In the genomic region with DNA sequence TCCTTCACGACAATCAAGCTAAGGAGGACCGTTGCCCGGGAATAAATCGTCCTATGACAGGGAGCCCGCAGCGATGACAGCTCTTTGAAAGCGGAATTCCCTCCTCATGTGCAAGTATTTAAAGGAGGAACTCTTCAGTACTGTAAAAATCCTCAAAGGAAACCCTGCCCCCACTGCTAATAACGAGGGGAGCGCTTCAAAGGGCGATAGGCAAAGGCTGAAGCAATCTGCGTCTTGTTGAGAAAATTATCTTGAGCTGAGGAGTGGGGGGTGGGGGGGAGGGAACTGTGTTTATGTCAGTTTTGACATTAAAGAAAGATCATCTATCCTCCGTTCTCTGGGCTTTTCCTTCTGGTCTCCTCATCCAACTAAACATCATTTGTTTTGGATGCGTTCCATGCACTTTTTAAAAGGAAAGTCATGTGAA, we compare ENCODE assay signal across 9 mouse cellular contexts.
DNase-seq lines count a peak whose midpoint lies in the region; ATAC-seq and TF ChIP-seq lines count a peak whose summit lies in the region.
"Had no signal": no experiment of that assay in that cellular context is flagged by ENCODE, and none has a peak within 500 bp of the region (broad histone marks: within the 10 kb centered on the region; RNA-seq: fewer than 3 reads in every experiment).

No protein-coding gene starts in this region.

- peak overlapping the region; percentile 3 for H3K4me2 ChIP-seq in kidney, embryonic 14.5 days (replicated peaks; ENCODE audit: low read depth, low read length)
- H3K4me2 ChIP-seq in embryonic facial prominence, embryonic 12.5 days (replicated peaks), result peak overlapping the region; percentile 34
- H3K4me2 ChIP-seq in intestine, embryonic 14.5 days (ENCODE audit: low read length), result peak overlapping the region; percentile 35; the same call in 1 of the 2 replicates

- no peaks in the 10 kb centered on the region for H3K9me3 ChIP-seq in kidney, embryonic 14.5 days (ENCODE audit: control insufficient read depth, low read length)
- H3K9me3 ChIP-seq in embryonic facial prominence, embryonic 12.5 days, result no peaks in the 10 kb centered on the region
- H3K9me3 ChIP-seq in intestine, embryonic 14.5 days (ENCODE audit: control insufficient read depth, low read length), result no peaks in the 10 kb centered on the region

- peak overlapping the region; percentile 60; the same call in 1 of the 2 replicates for H3K27ac ChIP-seq in kidney, embryonic 14.5 days (ENCODE audit: low read depth, low read length)
- H3K27ac ChIP-seq in kidney, adult 2 months (ENCODE audit: insufficient read depth, low read depth, low read length), result no peak overlapping the region
- H3K27ac ChIP-seq in embryonic facial prominence, embryonic 12.5 days, result peak overlapping the region; percentile 2; the same call in 1 of the 2 replicates
- H3K27ac ChIP-seq in intestine, embryonic 14.5 days (ENCODE audit: low read depth), result peak overlapping the region; percentile 16; the same call in 1 of the 2 replicates

- TF ChIP-seq CTCF in kidney, adult 2 months (conservative IDR thresholded peaks at IDR 0.05; ENCODE audit: insufficient read depth, insufficient read length, low read depth, low read length), result no peak

- no peaks in the 10 kb centered on the region for H3K27me3 ChIP-seq in kidney, embryonic 14.5 days (ENCODE audit: control insufficient read depth, insufficient read depth, low read length)
- H3K27me3 ChIP-seq in kidney, adult 2 months (replicated peaks; ENCODE audit: control insufficient read depth, insufficient read depth, low read length), result no peaks in the 10 kb centered on the region
- no peaks in the 10 kb centered on the region for H3K27me3 ChIP-seq in embryonic facial prominence, embryonic 12.5 days
- no peaks in the 10 kb centered on the region for H3K27me3 ChIP-seq in intestine, embryonic 14.5 days (replicated peaks; ENCODE audit: control insufficient read depth, insufficient read depth, low read length)

- no peak overlapping the region for H3K9ac ChIP-seq in kidney, embryonic 14.5 days (ENCODE audit: low read depth, low read length)
- H3K9ac ChIP-seq in embryonic facial prominence, embryonic 12.5 days, result no peak overlapping the region
- H3K9ac ChIP-seq in intestine, embryonic 14.5 days (ENCODE audit: low read length), result no peak overlapping the region

- WGBS in kidney, embryonic 14.5 days, result 12% methylated on average over 13 of the region's 13 CpGs
- WGBS in kidney, adult 2 months, result 25% methylated on average over 13 of the region's 13 CpGs
- 19% methylated on average over 13 of the region's 13 CpGs for WGBS in embryonic facial prominence, embryonic 12.5 days
- WGBS in intestine, embryonic 14.5 days, result 10% methylated on average over 13 of the region's 13 CpGs

- no peak for TF ChIP-seq POLR2A in kidney, adult 2 months (IDR thresholded peaks at IDR 0.05; ENCODE audit: low read depth, low read length)

- DNase-seq in kidney, adult 2 months, result no peak
- DNase-seq in intestine, embryonic 14.5 days (ENCODE audit: low spot score), result no peak
- DNase-seq in neural tube, embryonic 10.5 days (ENCODE audit: extremely low spot score, low spot score), result peak; percentile 34
- no peak for DNase-seq in testis, postnatal 10 days (ENCODE audit: low spot score)
- no peak for DNase-seq in urinary bladder, postnatal 25 days (ENCODE audit: low spot score)
- DNase-seq: thymus, postnatal 25 days had no signal

- peaks cover 3% of the 10 kb centered on the region for H3K4me1 ChIP-seq in kidney, embryonic 14.5 days (ENCODE audit: control insufficient read depth, insufficient read depth, low read length)
- H3K4me1 ChIP-seq in kidney, adult 2 months (ENCODE audit: control insufficient read depth, insufficient read depth, low read length), result no peaks in the 10 kb centered on the region
- H3K4me1 ChIP-seq in embryonic facial prominence, embryonic 12.5 days, result peaks cover 6% of the 10 kb centered on the region; the same call in 1 of the 2 replicates
- H3K4me1 ChIP-seq in intestine, embryonic 14.5 days (replicated peaks; ENCODE audit: control insufficient read depth, insufficient read depth, low read length), result peaks cover 22% of the 10 kb centered on the region

- ATAC-seq in kidney, embryonic 14.5 days (ENCODE audit: low FRiP score, low TSS enrichment), result peak; percentile 49; the same call in 1 of the 2 replicates
- ATAC-seq in embryonic facial prominence, embryonic 12.5 days (ENCODE audit: insufficient number of reproducible peaks, insufficient read depth, low FRiP score, low TSS enrichment), result no peak
- no peak for ATAC-seq in intestine, embryonic 14.5 days (replicated peaks; ENCODE audit: low FRiP score, low TSS enrichment, low read depth)

- no peaks in the 10 kb centered on the region for H3K36me3 ChIP-seq in kidney, embryonic 14.5 days (ENCODE audit: control insufficient read depth, insufficient read depth, low read length)
- H3K36me3 ChIP-seq in kidney, adult 2 months (ENCODE audit: control insufficient read depth, insufficient read depth, low read length), result no peaks in the 10 kb centered on the region
- H3K36me3 ChIP-seq in embryonic facial prominence, embryonic 12.5 days, result no peaks in the 10 kb centered on the region
- H3K36me3 ChIP-seq in intestine, embryonic 14.5 days (ENCODE audit: control insufficient read depth, insufficient read depth, low read length), result no peaks in the 10 kb centered on the region
- H3K36me3 ChIP-seq: G1E had no signal

- no peak overlapping the region for H3K4me3 ChIP-seq in kidney, embryonic 14.5 days (ENCODE audit: low read length)
- H3K4me3 ChIP-seq in kidney, adult 2 months (ENCODE audit: insufficient read depth, low read depth, low read length), result no peak overlapping the region
- H3K4me3 ChIP-seq in embryonic facial prominence, embryonic 12.5 days, result no peak overlapping the region
- H3K4me3 ChIP-seq in intestine, embryonic 14.5 days (ENCODE audit: low read depth, low read length), result no peak overlapping the region
